Mouse (Mus musculus): ENCODE measurements around the gene Rbm19. TPM values are rescaled to one million over a fixed set of nuclear protein-coding genes. Genes with fewer than 3 reads are reported as not detected.

The Rbm19 gene
- total and polyA plus RNA-seq, 2 experiments: 4.9 to 9.2 TPM

DNA sequence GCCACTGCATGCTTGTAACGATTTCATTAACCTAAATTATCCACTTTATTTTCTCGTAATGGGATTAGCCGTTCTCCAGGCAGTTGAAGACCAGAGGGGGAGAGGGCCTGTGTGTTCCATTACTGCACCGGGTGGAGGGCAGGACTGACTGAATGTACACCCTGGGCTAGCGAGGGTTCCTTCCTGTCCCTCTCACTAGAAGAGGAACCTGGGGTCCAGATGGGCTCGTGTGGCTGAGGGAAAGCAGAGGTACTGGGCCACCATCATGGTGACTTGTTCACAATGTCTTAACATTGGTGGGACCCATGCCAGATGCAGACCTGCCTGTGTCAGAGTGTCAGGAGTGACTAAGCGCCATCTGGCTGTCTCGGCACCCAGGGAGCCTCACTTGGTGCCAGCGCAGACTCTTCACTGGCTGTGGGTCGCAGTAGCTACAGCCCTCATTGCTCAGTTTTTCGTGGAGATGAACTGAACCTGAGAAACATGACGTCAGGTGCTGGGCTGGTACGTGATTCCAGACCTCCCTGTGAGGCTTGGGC, 51.6 kb downstream of the Rbm19 start:
- WGBS: 85% methylated on average over 13 of the region's 13 CpGs
- H3K79me2 ChIP-seq (ENCODE audit: control insufficient read depth, insufficient read depth, low read length): no peaks in the 10 kb centered on the region
- no peak overlapping the region for H3K9ac ChIP-seq (ENCODE audit: low read depth, low read length)
- no peak for TF ChIP-seq POLR2A (IDR thresholded peaks at IDR 0.05; ENCODE audit: extremely low read depth, insufficient read depth, low read length)
- H3K36me3 ChIP-seq (ENCODE audit: control insufficient read depth, insufficient read depth, low read length): no peaks in the 10 kb centered on the region
- H3K4me3 ChIP-seq (ENCODE audit: insufficient read depth, low read depth, low read length): no peak overlapping the region
- no peak overlapping the region for H3K27ac ChIP-seq (replicated peaks; ENCODE audit: insufficient read depth, low read depth, low read length)
- peaks cover 27% of the 10 kb centered on the region for H3K4me1 ChIP-seq (ENCODE audit: control insufficient read depth, insufficient read depth, low read length)
- H3K27me3 ChIP-seq (ENCODE audit: control insufficient read depth, insufficient read depth, low read length): no peaks in the 10 kb centered on the region
- DNase-seq (ENCODE audit: extremely low read depth, low read depth, low spot score): no peak

DNA sequence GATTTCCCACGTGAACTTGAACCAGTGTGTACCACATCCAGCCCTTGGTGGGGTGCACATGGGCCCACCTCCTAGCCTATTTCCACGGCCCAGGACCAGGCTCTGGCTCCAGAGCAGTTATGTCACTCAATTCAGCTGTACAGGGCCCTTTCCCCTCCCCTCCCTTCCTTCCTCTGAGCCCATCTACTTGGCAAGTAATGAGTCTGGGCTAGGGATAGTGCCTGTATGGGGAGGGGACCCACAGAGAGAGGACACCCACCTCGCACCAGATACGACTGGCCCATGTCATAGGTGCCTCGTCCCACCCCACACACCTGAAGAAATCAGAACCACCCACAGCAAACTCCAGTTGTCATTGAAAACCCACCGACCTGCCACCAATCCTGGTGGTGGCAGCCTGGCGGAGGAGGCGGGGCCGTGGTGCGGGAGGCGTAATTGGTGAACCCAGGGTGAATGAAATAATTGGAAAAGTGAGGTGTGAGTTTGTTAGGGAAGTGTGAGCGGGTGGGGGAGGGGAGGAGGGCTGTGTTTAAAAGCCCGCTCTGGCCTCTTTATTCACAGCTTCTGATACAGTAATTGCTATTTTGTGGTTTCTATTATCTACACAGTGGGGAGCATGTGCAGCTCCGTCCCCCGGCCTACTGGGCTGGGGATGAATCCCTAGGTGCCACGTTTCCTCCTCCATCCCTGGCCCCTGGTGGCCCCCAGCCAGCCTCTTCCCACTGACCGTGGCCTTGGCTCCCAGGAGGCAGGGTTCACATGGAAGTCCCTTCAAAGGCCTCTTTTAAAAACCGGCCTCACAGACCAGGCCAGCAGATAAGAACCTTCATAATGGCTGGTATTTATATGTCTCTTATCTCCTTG, 55.8 kb downstream of the Rbm19 start:
- DNase-seq (ENCODE audit: extremely low read depth, low read depth, low spot score): no peak
- no peaks in the 10 kb centered on the region for H3K79me2 ChIP-seq (ENCODE audit: control insufficient read depth, insufficient read depth, low read length)
- 73% methylated on average over 18 of the region's 18 CpGs for WGBS
- no peak overlapping the region for H3K9ac ChIP-seq (ENCODE audit: low read depth, low read length)
- H3K4me1 ChIP-seq (ENCODE audit: control insufficient read depth, insufficient read depth, low read length): peaks cover 8% of the 10 kb centered on the region; the same call in 1 of the 2 replicates
- no peak overlapping the region for H3K4me3 ChIP-seq (ENCODE audit: insufficient read depth, low read depth, low read length)
- no peaks in the 10 kb centered on the region for H3K36me3 ChIP-seq (ENCODE audit: control insufficient read depth, insufficient read depth, low read length)
- H3K27me3 ChIP-seq (ENCODE audit: control insufficient read depth, insufficient read depth, low read length): no peaks in the 10 kb centered on the region
- H3K27ac ChIP-seq (replicated peaks; ENCODE audit: insufficient read depth, low read depth, low read length): no peak overlapping the region
- TF ChIP-seq POLR2A (IDR thresholded peaks at IDR 0.05; ENCODE audit: extremely low read depth, insufficient read depth, low read length) (no peak), CTCF (IDR thresholded peaks at IDR 0.05; ENCODE audit: low read depth, low read length) (no peak)

DNA sequence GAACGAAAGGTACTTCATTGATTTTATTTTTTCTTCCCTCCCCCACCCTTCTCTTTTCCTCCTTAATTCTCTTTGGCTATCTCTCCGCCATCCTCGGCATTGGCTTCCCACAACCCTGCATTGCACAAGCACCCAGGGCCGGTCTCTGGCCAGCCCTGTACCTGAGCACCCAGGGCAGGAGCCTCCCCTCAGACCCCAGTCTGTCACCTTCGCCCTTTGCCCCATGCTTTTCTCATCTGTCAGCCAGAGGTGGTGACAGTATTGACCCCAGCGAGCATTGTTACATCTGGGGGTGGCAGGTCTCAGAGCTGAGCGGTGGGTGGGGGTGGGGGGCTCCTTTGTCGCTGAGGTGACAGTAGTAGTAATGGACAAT, 56.5 kb downstream of the Rbm19 start:
- Histone ChIP-seq H3K4me1 (ENCODE audit: control insufficient read depth, insufficient read depth, low read length) (peaks cover 8% of the 10 kb centered on the region; the same call in 1 of the 2 replicates), H3K4me3 (ENCODE audit: insufficient read depth, low read depth, low read length) (no peak overlapping the region), H3K27ac (replicated peaks; ENCODE audit: insufficient read depth, low read depth, low read length) (no peak overlapping the region), H3K27me3 (ENCODE audit: control insufficient read depth, insufficient read depth, low read length) (no peaks in the 10 kb centered on the region), H3K9ac (ENCODE audit: low read depth, low read length) (no peak overlapping the region), H3K36me3 (ENCODE audit: control insufficient read depth, insufficient read depth, low read length) (no peaks in the 10 kb centered on the region), H3K79me2 (ENCODE audit: control insufficient read depth, insufficient read depth, low read length) (no peaks in the 10 kb centered on the region)
- peak; percentile 74 for DNase-seq (ENCODE audit: extremely low read depth, low read depth, low spot score)
- 26% methylated on average over 8 of the region's 8 CpGs for WGBS
- TF ChIP-seq CTCF (IDR thresholded peaks at IDR 0.05; ENCODE audit: low read depth, low read length): no peak
- no peak for TF ChIP-seq POLR2A (IDR thresholded peaks at IDR 0.05; ENCODE audit: extremely low read depth, insufficient read depth, low read length)

GRCm38 (mm10) chr5:120174317-120174716, 58.1 kb downstream of the Rbm19 start:
- Histone ChIP-seq H3K4me3 (ENCODE audit: insufficient read depth, low read depth, low read length) (no peak overlapping the region), H3K79me2 (ENCODE audit: control insufficient read depth, insufficient read depth, low read length) (no peaks in the 10 kb centered on the region), H3K9ac (ENCODE audit: low read depth, low read length) (no peak overlapping the region), H3K36me3 (ENCODE audit: control insufficient read depth, insufficient read depth, low read length) (no peaks in the 10 kb centered on the region), H3K27me3 (ENCODE audit: control insufficient read depth, insufficient read depth, low read length) (no peaks in the 10 kb centered on the region), H3K27ac (replicated peaks; ENCODE audit: insufficient read depth, low read depth, low read length) (no peak overlapping the region), H3K4me1 (ENCODE audit: control insufficient read depth, insufficient read depth, low read length) (peaks cover 8% of the 10 kb centered on the region; the same call in 1 of the 2 replicates)
- DNase-seq (ENCODE audit: extremely low read depth, low read depth, low spot score): no peak
- 75% methylated on average over 7 of the region's 7 CpGs for WGBS
- TF ChIP-seq CTCF (IDR thresholded peaks at IDR 0.05; ENCODE audit: low read depth, low read length) (0 out of 2 replicates have a peak, but pooled peaks have one; percentile 9), POLR2A (IDR thresholded peaks at IDR 0.05; ENCODE audit: extremely low read depth, insufficient read depth, low read length) (no peak)

GRCm38 (mm10) chr5:120175217-120175616, 59.0 kb downstream of the Rbm19 start:
- H3K27me3 ChIP-seq (ENCODE audit: control insufficient read depth, insufficient read depth, low read length): no peaks in the 10 kb centered on the region
- H3K9ac ChIP-seq (ENCODE audit: low read depth, low read length): no peak overlapping the region
- H3K4me3 ChIP-seq (ENCODE audit: insufficient read depth, low read depth, low read length): no peak overlapping the region
- no peak for DNase-seq (ENCODE audit: extremely low read depth, low read depth, low spot score)
- H3K4me1 ChIP-seq (ENCODE audit: control insufficient read depth, insufficient read depth, low read length): peaks cover 8% of the 10 kb centered on the region; the same call in 1 of the 2 replicates
- no peak overlapping the region for H3K27ac ChIP-seq (replicated peaks; ENCODE audit: insufficient read depth, low read depth, low read length)
- 97% methylated on average over 8 of the region's 8 CpGs for WGBS
- TF ChIP-seq CTCF (IDR thresholded peaks at IDR 0.05; ENCODE audit: low read depth, low read length): no peak
- H3K79me2 ChIP-seq (ENCODE audit: control insufficient read depth, insufficient read depth, low read length): no peaks in the 10 kb centered on the region
- H3K36me3 ChIP-seq (ENCODE audit: control insufficient read depth, insufficient read depth, low read length): no peaks in the 10 kb centered on the region
